Mouse (Mus musculus) hindbrain, embryonic 12.5 days (tissue): Measurements from ENCODE around the gene Tmem229b. TPM values are rescaled to one million over a fixed set of nuclear protein-coding genes. Genes with fewer than 3 reads are reported as not detected.
"Not testable (repeated sequence)": the region's sequence is repeated elsewhere in the genome, so short reads cannot be mapped to it uniquely, and the experiment has no call there.

Experiments used
- ATAC-seq: fragments of 200-750 bp; cut with Nextera tagmentation; 2 replicates; pipeline ENCODE4 v1.8.0; 2017; ENCODE audit warnings: moderate TSS enrichment; ENCODE audit not compliant: low FRiP score
- H3K27ac ChIP-seq: fragments of 300-500 bp; sonication (generic); 2 replicates; pipeline ENCODE4 v1.5.1; 2016; ENCODE audit warnings: mild to moderate bottlenecking
- H3K27me3 ChIP-seq: fragments of 300-500 bp; sonication (generic); 2 replicates; pipeline ENCODE4 v1.6.1; 2016; ENCODE audit warnings: mild to moderate bottlenecking
- H3K36me3 ChIP-seq: fragments of 300-500 bp; sonication (generic); 2 replicates; pipeline ENCODE4 v1.6.1; 2016; ENCODE audit warnings: mild to moderate bottlenecking
- H3K4me1 ChIP-seq: fragments of 300-500 bp; sonication (generic); 2 replicates; pipeline ENCODE4 v1.6.1; 2016
- H3K4me2 ChIP-seq: fragments of 300-500 bp; sonication (generic); replicated peaks from 2 replicates; pipeline ENCODE4 v1.6.1; 2016; ENCODE audit warnings: mild to moderate bottlenecking
- H3K4me3 ChIP-seq: fragments of 300-500 bp; sonication (generic); 2 replicates; pipeline ENCODE4 v1.5.1; 2016; ENCODE audit warnings: mild to moderate bottlenecking
- H3K9ac ChIP-seq: fragments of 300-500 bp; sonication (generic); 2 replicates; pipeline ENCODE4 v1.6.1; 2016; ENCODE audit warnings: mild to moderate bottlenecking, moderate library complexity
- H3K9me3 ChIP-seq: fragments of 300-500 bp; sonication (generic); replicated peaks from 2 replicates; pipeline ENCODE4 v1.6.1; 2016; ENCODE audit warnings: mild to moderate bottlenecking
- WGBS: fragments of 180-500 bp; shearing (Covaris S2); methylation state at CpG from one replicate; pipeline ENCODE4 v1.1.7; 2016; 5-methylcytosine and 5-hydroxymethylcytosine counted together
- polyA plus RNA-seq: library from polyadenylated mRNA; unstranded; fragments of >200 nt; fragmentation: Nextera tagmentation; extraction: Ambion mirVana; gene quantifications from 2 replicates; pipeline ENCODE4 v1.2.1, GENCODE M21; 2016

Tmem229b gene
- polyA plus RNA-seq, 1 experiment from 2014 or later, result 23.6 TPM

DNA sequence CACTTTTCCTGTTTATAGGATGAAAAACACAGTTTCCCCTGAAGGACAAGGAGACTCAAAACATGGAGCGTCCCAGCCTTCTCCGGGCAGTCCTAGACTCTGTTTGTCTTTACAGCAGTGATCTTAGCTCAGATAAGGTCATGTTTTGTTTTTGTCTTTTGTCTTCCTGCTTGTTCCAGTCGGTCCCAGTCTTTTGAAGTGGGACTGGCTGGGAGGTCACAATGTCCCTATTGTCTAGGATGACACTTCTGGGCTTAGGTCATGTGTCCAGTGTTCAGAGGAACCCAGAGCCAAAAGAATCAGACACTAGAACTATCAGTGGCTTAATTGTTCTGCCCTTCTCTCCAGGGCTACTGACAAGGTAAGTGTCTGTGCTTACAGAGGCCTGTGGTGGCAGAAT is 27.9 kb upstream of the Tmem229b start:
- WGBS, result 11% methylated on average over 3 of the region's 3 CpGs
- no peak for ATAC-seq
- no peak overlapping the region for H3K27ac ChIP-seq

DNA sequence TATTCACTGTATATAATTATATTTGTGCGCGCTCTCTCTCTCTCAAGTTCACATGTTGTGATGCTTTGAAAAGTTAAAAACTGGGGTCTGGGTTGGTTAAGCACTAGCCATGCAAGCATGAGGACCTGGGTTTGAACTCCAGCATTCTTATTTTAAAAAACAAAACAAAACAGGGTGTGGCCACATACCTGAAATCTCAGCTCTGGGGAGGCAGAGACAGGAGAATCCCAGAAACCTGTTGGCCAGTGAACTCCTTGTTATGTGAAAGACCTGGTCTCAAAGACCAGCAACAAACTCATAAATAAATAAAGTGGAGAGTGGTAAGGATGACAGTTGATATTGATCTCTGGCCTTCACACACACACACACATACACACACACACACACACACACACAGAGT is 26.9 kb upstream of the Tmem229b start:
- WGBS, result 95% methylated on average over 2 of the region's 2 CpGs
- Histone ChIP-seq H3K9ac (no peak overlapping the region), H3K36me3 (no peaks in the 10 kb centered on the region), H3K27ac (no peak overlapping the region), H3K4me3 (no peak overlapping the region), H3K9me3 (no peaks in the 10 kb centered on the region), H3K4me1 (peaks cover 5% of the 10 kb centered on the region; the same call in 1 of the 2 replicates), H3K4me2 (no peak overlapping the region), H3K27me3 (no peaks in the 10 kb centered on the region)
- ATAC-seq, result no peak

More for the DNA sequence above, 27.9 kb upstream of the Tmem229b start:
- Histone ChIP-seq H3K9ac (no peak overlapping the region), H3K4me3 (no peak overlapping the region), H3K4me2 (no peak overlapping the region), H3K36me3 (no peaks in the 10 kb centered on the region), H3K9me3 (no peaks in the 10 kb centered on the region), H3K4me1 (no peaks in the 10 kb centered on the region), H3K27me3 (no peaks in the 10 kb centered on the region)

DNA sequence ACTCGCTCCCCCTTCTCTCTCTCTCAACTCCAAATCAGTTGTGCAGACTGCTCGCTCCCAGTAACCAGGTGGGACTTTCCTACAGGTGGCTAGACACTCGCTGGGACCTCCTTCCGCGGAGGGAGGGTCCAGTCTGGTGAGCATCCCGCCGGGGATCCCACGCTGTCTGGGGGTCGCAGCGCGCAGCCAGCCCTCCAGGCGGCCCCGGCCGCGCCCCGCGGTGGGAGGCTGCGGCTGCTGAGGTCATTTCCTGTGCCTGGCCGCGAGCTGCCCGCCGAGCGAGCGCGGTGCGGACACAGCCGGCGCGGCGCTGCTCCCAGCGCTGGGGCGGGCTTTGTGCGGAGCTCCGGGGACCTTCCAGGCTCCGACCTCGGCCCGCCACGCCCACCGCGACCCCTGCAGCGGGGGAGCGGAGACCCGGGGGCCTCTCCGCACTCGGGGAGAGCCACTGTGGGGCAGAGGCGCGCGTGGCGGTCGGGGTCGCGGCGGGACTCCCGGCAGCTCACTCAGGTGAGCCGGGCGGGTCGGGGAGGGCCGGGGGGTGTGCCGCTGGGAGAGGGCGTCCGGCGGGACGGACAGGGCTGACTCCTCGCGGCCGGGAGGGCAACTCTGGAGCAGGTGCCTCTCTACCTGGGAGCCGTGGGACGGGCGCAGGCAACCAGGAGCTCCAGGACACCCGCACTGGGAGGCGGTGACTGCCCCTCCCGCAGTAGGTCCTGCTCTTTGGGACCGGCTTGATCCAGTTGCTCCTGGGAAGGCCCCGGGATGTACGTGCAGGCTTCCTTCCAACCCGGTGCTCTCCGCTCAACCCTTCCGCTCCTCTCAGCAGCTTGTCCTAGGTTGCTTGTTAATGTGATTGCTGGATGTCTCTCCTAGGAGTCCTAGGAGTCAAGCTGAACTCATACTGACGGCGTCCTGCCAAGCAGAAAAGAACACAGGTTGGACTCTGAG is 21.8 kb upstream of the Tmem229b start, which contains the start of gene Plekhh1:
Gene Plekhh1, plus strand, starts transcription at position 253 of the 951 bp plus-strand sequence.
- H3K4me2 ChIP-seq, result peak within 1 kb of the TSS; percentile 91
- H3K9ac ChIP-seq, result peak within 1 kb of the TSS; percentile 88
- H3K9me3 ChIP-seq, result no peaks in the 10 kb centered on the region
- H3K27me3 ChIP-seq, result no peaks in the 10 kb centered on the region; the same call in 1 of the 2 replicates
- peak within 1 kb of the TSS; percentile 90 for H3K4me3 ChIP-seq
- H3K36me3 ChIP-seq, result no peaks in the 10 kb centered on the region
- under 1% methylated on average over 71 of the region's 80 CpGs for WGBS
- peaks cover 6% of the 10 kb centered on the region; the same call in 1 of the 2 replicates for H3K4me1 ChIP-seq
- peak; percentile 93 for ATAC-seq
- H3K27ac ChIP-seq, result peak within 1 kb of the TSS; percentile 70

- not testable (repeated sequence) for H3K9ac ChIP-seq, H3K27me3 ChIP-seq, H3K36me3 ChIP-seq, ATAC-seq, H3K4me2 ChIP-seq, H3K27ac ChIP-seq, H3K9me3 ChIP-seq, H3K4me1 ChIP-seq, H3K4me3 ChIP-seq
- 90% methylated on average over 8 of the region's 8 CpGs for WGBS
These were observed 20.1 kb upstream of the Tmem229b start for GRCm38 (mm10) chr12:79027526-79027925.

DNA sequence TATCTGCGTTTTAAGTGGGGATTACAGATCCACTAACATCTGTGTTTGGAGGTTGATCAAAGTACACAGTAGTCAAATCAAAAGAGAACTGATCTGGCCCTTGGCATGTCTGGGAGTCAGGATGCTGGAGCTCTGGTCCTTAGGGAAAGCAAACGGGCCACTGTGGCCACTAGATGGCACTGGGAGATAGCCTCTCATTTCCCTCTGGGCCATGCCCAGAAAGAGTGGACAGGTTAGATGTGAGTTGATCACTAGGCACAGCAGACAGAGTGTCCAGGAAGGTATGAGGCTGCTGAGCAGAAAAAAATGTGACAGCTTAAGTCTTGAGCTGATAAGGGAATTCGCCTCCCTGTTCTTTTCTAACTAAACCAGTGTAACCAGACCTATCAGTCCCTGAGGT is 15.5 kb upstream of the Tmem229b start:
- no peak overlapping the region for H3K27ac ChIP-seq
- 14% methylated on average over 3 of the region's 3 CpGs for WGBS
- no peak overlapping the region for H3K4me3 ChIP-seq
- no peaks in the 10 kb centered on the region; the same call in 1 of the 2 replicates for H3K27me3 ChIP-seq
- ATAC-seq, result no peak
- no peak overlapping the region for H3K9ac ChIP-seq
- H3K4me1 ChIP-seq, result no peaks in the 10 kb centered on the region
- H3K36me3 ChIP-seq, result no peaks in the 10 kb centered on the region
- no peak overlapping the region for H3K4me2 ChIP-seq
- no peaks in the 10 kb centered on the region for H3K9me3 ChIP-seq

DNA sequence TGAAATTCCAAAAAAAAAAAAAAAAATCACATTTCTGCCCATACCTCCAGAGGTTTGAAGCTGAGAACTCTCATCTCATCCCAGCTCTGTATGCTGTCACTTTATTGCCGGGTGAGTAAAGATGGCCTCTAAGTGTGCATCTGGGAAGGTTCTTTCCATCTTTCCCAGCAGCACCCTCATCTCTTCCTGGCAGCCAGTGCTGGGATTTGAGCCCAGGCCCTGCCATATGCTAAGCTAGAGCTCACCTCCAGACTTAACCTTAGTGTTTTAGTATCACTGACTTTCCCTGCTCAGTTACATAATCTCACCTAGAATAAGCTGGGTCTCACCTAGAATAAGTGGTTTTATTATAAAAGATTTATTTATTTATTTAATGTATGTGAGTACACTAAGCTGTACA is 14.5 kb upstream of the Tmem229b start:
- Histone ChIP-seq H3K27me3 (no peaks in the 10 kb centered on the region), H3K9me3 (no peaks in the 10 kb centered on the region), H3K36me3 (no peaks in the 10 kb centered on the region), H3K4me3 (no peak overlapping the region), H3K4me1 (no peaks in the 10 kb centered on the region), H3K4me2 (no peak overlapping the region), H3K9ac (no peak overlapping the region), H3K27ac (no peak overlapping the region)
- WGBS, result 87% methylated on average over 1 of the region's 1 CpGs
- no peak for ATAC-seq

- no peaks in the 10 kb centered on the region for H3K36me3 ChIP-seq
- no peaks in the 10 kb centered on the region for H3K27me3 ChIP-seq
- no peak overlapping the region for H3K27ac ChIP-seq
- no peaks in the 10 kb centered on the region for H3K9me3 ChIP-seq
- ATAC-seq, result no peak
- WGBS, result 66% methylated on average over 4 of the region's 4 CpGs
- no peak overlapping the region for H3K9ac ChIP-seq
- peaks cover 8% of the 10 kb centered on the region for H3K4me1 ChIP-seq
- no peak overlapping the region for H3K4me2 ChIP-seq
- H3K4me3 ChIP-seq, result no peak overlapping the region
These were observed 10.6 kb upstream of the Tmem229b start for GRCm38 (mm10) chr12:79017994-79018399.

DNA sequence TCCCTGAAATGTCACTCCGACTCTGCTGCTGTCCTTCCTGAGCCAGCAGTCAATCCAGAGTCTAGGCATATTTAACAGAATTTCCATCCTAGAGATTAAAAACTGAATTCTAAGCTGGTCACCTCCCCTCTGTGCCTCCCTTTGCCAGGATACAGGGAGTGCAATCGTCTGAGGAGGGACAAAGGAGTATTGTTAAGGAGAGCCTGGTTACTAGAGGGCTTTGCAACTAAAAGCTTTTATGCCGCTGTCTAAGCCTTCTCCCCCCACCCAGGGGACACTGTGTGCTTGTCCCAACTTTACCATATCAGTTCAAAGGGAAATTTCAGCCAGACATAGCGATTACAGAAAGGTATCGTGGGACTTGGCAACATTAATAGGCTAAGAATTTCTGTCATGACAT is 8.7 kb upstream of the Tmem229b start:
- 15% methylated on average over 5 of the region's 5 CpGs for WGBS
- Histone ChIP-seq H3K9ac (no peak overlapping the region), H3K4me2 (no peak overlapping the region), H3K36me3 (no peaks in the 10 kb centered on the region), H3K4me3 (no peak overlapping the region), H3K4me1 (peaks cover 8% of the 10 kb centered on the region), H3K27me3 (no peaks in the 10 kb centered on the region), H3K9me3 (no peaks in the 10 kb centered on the region), H3K27ac (no peak overlapping the region)
- peak; percentile 81; the same call in 1 of the 2 replicates for ATAC-seq

GRCm38 (mm10) chr12:79010569-79010968 is 3.1 kb upstream of the Tmem229b start:
- WGBS, result 52% methylated on average over 3 of the region's 3 CpGs
- Histone ChIP-seq H3K36me3 (no peaks in the 10 kb centered on the region), H3K4me1 (peaks cover 4% of the 10 kb centered on the region)

GRCm38 (mm10) chr12:79006478-79007125 is 825 bp downstream of the Tmem229b start:
- Histone ChIP-seq H3K36me3 (no peaks in the 10 kb centered on the region), H3K27ac (peak overlapping the region; percentile 87), H3K27me3 (0 out of 2 replicates have a peak, but pooled peaks cover 10% of the 10 kb centered on the region), H3K9me3 (no peaks in the 10 kb centered on the region), H3K9ac (peak overlapping the region; percentile 89), H3K4me2 (peak overlapping the region; percentile 82), H3K4me3 (peak overlapping the region; percentile 83), H3K4me1 (peaks cover 9% of the 10 kb centered on the region)
- ATAC-seq, result peak; percentile 87
- WGBS, result under 1% methylated on average over 35 of the region's 53 CpGs

More at GRCm38 (mm10) chr12:79010569-79010968, 3.1 kb upstream of the Tmem229b start:
- Histone ChIP-seq H3K4me2 (no peak overlapping the region), H3K4me3 (no peak overlapping the region), H3K9me3 (no peaks in the 10 kb centered on the region), H3K27ac (no peak overlapping the region), H3K9ac (no peak overlapping the region), H3K27me3 (no peaks in the 10 kb centered on the region)
- ATAC-seq, result no peak

DNA sequence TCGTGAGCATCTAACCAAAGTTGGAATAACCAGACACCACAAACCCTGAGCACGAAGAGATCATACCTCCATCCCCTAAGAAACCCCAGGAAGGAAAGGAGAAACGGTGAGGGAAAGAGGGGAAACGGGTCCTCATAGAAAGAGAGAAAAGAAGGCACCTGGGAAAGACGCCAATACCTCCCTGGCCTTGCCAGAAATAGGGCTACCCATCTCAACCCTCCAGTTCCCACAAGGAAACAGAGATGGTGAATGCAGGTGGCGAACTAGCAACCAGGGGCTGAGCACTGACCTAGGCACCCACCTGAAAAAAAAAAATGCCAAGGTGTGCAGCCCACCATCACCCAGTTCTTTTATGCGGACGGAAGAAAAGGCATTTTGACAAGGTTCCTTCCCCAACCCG is 1.4 kb downstream of the Tmem229b start:
- Histone ChIP-seq H3K27ac (peak overlapping the region; percentile 87), H3K9ac (peak overlapping the region; percentile 89), H3K36me3 (no peaks in the 10 kb centered on the region), H3K9me3 (no peaks in the 10 kb centered on the region), H3K4me1 (peaks cover 9% of the 10 kb centered on the region), H3K4me2 (peak overlapping the region; percentile 82), H3K4me3 (peak overlapping the region; percentile 83), H3K27me3 (0 out of 2 replicates have a peak, but pooled peaks cover 10% of the 10 kb centered on the region)
- no peak for ATAC-seq
- WGBS, result 37% methylated on average over 9 of the region's 9 CpGs

DNA sequence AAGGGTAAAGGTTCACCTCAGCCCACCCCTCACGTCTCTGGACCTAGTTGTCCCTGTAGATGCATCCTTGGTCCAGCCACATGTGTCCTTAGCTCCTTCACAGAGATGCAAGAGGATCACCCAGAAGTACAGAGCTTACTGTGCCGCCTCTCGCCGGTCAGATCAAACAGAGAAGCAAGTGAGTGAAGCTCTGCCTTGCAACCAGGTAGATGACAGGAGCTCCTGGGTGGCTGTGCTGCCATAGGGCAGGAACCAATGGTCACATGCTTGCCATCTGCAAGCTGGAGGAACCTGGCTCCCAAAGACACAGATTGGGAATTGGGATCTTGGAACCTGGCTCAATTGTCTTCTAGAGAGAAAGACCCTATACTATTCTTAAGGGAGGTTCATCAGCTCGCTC is 2.0 kb downstream of the Tmem229b start:
- Histone ChIP-seq H3K4me3 (no peak overlapping the region), H3K4me1 (peaks cover 9% of the 10 kb centered on the region), H3K36me3 (no peaks in the 10 kb centered on the region), H3K27ac (no peak overlapping the region), H3K9me3 (no peaks in the 10 kb centered on the region), H3K27me3 (0 out of 2 replicates have a peak, but pooled peaks cover 10% of the 10 kb centered on the region), H3K9ac (no peak overlapping the region), H3K4me2 (peak overlapping the region; percentile 82)
- ATAC-seq, result no peak
- WGBS, result 86% methylated on average over 5 of the region's 5 CpGs
